Mouse (Mus musculus): ENCODE results near the gene Spast.
"Not testable (repeated sequence)": the region's sequence is repeated elsewhere in the genome, so short reads cannot be mapped to it uniquely, and the experiment has no call there.

Gene Spast

DNA sequence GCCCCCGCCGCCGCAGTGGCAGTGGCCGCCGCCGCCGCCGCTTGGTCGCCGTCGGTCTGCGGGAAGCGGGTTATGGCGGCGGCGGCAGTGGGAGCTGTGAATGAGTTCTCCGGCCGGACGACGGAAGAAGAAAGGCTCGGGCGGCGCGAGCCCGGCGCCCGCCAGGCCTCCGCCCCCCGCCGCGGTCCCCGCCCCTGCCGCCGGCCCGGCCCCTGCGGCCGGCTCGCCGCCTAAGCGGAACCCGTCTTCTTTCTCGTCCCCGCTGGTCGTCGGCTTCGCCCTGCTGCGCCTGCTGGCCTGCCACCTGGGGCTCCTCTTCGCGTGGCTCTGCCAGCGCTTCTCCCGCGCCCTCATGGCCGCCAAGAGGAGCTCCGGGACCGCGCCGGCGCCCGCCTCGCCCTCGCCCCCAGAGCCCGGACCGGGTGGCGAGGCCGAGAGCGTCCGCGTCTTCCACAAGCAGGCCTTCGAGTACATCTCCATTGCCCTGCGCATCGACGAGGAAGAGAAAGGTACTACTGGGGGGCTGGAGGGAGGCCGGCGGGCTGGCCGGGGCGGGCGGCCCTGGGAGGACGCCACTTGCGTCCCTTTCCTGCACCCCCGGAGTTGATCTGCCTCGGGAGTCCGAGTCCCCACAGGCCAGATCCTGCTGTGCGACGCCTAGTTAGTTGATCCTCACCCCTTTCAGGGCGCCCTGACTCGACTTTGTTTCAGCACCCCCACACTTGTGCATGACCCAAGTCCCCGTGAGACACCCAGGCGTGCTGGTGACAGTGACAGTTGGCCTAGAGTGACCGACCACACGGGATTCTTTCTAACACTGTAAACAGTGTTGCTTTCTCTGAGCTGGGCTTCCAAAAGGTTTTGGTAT, at the start of gene Spast:
Gene Spast, plus strand, starts transcription at position 51 of the 868 bp plus-strand sequence.
- no peak for DNase-seq (ENCODE audit: extremely low read depth, low read depth, low spot score)

DNA sequence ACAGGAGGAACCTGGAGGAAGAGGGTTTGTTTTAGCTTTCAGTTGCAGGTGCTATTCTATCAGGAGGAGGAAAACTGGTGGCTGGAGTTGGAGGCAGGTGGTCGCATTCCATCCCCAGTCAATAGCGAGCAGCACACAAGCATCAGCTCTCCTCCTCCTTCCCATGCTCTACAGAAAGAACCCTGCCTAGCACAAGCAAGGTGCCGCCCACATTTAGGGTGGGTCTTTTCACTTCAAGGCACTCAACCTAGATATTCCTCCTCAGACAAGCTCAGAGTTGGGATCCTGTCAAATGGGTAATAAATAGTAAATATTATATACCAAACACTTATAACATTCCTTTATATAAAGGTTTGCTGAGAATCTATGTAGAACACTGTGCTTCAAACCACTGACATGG, 48.6 kb upstream of the Spast start:
- DNase-seq (ENCODE audit: extremely low read depth, low read depth, low spot score) = no peak

DNA sequence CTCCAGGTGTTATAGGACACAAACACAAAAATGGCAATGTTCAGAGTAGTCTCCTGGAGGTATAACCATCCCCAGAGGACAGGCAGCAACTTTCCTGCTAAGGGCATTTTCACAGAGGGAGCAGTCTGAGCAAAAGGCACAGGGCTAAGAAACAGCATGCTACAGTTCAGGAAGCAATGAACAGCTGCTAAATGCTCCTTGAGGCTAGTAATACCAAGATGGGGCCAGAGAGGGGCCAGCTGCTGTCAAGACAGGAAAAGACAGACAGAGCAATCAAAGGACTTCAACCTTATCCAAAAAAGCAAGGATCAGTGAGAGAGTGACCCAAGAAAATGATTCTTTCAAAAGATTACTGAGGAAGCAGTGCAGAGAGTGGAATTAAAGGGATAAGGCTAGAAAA, 47.9 kb upstream of the Spast start:
- DNase-seq (ENCODE audit: extremely low read depth, low read depth, low spot score) = no peak

GRCm38 (mm10) chr17:74291640-74292361, 47.0 kb upstream of the Spast start:
- DNase-seq (ENCODE audit: extremely low read depth, low read depth, low spot score) = no peak

GRCm38 (mm10) chr17:74293687-74294425, 44.9 kb upstream of the Spast start:
- DNase-seq (ENCODE audit: extremely low read depth, low read depth, low spot score) = no peak

- no peak for DNase-seq (ENCODE audit: extremely low read depth, low read depth, low spot score)
Observed at GRCm38 (mm10) chr17:74294426-74295025, 44.3 kb upstream of the Spast start.

- DNase-seq (ENCODE audit: extremely low read depth, low read depth, low spot score) = no peak
Observed at GRCm38 (mm10) chr17:74295026-74295970, 43.5 kb upstream of the Spast start, which contains the start of gene Memo1. Memo1 (minus strand) TSS chr17:74295521.

DNA sequence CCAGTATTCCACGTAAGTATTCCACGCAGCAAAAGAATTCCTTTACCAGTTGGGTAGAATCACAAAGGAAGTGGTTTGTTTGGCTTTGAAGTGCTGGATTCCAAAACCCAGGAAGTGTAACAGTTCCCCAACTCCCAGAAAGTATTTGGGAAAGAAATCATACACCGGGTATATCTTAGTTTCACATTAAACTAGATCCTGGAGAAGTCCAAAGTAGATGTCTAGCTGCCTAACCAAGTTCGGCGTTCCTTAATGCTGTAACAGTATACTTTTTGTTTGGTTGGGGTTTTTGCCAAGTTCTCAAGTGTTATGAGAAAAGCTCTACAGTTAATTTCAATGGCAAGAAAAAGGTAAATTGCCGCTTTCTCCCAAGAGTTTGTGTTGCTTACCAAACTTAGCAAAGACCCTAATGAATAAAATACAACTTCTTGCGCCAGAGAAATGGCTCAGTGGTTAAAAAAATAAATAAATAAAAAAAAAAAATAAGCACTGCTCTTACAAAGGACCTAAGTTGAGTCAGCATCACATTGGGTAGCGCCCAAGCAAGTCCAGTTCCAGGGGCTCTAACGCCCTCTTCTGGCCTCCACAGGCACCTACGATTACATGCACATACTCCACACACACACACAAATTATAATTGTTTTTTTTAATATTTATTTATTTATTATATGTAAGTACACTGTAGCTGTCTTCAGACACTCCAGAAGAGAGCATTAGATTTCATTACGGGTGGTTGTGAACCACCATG, 42.5 kb upstream of the Spast start:
- no peak for DNase-seq (ENCODE audit: extremely low read depth, low read depth, low spot score)

DNA sequence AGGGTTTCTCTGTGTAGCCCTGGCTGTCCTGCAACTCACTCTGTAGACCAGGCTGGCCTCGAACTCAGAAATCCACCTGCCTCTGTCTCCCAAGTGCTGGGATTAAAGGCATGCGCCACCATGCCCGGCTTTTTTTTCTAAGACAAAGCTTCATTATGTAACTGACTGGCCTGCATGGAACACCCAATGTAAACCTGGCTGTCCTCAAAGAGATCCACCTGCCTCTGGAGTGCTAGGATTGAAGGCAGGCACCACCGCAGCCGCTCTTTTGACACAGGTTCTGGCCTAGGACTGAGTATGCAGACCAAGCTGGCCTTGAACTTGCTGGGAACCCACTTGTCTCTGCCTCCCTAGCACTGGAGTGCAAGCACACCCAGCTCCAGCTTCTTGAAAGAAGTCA, 41.8 kb upstream of the Spast start:
- DNase-seq (ENCODE audit: extremely low read depth, low read depth, low spot score) = not testable (repeated sequence)

DNA sequence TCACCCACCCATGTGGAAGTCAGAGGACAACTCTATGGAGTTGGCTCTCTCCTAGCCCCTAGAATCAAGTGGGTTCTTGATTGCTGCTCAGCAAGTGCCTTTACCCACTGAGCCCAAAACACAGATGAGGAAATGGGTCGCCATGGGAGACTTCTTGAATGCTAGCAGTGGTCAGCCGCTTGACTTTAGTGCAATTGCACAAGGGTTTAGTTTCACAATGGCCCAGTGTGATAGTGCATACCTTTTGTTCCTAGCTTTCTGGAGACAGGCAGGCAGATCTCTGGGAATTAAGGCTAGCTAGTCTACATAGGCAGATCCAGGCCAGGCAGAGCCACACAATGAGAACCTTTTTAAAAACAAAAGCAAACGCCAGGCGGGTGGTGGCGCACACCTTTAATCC, 38.7 kb upstream of the Spast start:
- no peak for DNase-seq (ENCODE audit: extremely low read depth, low read depth, low spot score)

- no peak for DNase-seq (ENCODE audit: extremely low read depth, low read depth, low spot score)
Observed at GRCm38 (mm10) chr17:74304060-74304459, 34.7 kb upstream of the Spast start.

GRCm38 (mm10) chr17:74305616-74306015, 33.2 kb upstream of the Spast start:
- DNase-seq (ENCODE audit: extremely low read depth, low read depth, low spot score) = no peak

GRCm38 (mm10) chr17:74306021-74306420, 32.8 kb upstream of the Spast start:
- DNase-seq (ENCODE audit: extremely low read depth, low read depth, low spot score) = no peak

DNA sequence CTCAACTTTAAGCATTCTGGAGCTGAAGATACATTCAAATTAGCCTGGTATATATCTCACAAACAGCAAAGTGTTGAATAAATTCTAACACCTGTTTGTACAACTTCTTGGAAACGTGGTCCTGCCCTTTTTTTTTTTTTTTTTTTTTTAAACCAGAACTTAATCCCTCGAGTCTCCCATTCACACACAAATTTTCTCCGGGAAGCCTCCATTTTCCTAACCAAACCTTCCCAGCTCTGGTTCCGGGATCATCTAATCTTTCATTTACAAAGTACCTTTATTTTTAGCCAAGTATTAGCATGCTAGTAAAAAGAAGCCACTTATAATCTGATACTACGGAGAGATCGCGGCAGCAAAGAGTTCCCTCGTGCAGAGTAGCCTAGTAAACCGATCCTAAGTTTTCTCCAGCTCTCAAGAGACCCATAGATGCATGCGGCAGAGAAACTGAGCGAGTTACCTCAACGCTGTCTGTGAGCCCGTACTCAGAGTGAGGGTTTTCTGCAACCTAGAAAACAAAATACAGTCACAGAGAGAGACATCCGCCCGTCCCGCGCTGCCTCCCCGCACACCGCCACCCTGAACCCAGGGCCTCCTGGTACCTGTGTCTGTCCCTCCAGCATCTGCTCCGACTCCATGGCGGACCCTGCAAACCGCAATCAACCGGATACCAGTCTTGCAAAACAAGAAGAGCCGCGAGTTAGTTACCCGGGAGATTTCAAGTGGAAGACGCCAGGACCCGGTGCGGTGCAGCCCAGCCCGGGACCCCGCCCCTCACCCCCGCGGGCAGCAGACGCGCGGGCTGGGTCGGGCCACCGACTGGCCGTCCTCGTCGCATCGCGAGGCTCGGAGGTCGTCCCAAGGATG, 23.1 kb upstream of the Spast start:
- no peak for DNase-seq (ENCODE audit: extremely low read depth, low read depth, low spot score)

- no peak for DNase-seq (ENCODE audit: extremely low read depth, low read depth, low spot score)
Observed at GRCm38 (mm10) chr17:74316309-74316863, 22.4 kb upstream of the Spast start.

GRCm38 (mm10) chr17:74318721-74319120, 20.1 kb upstream of the Spast start:
- DNase-seq (ENCODE audit: extremely low read depth, low read depth, low spot score) = no peak

DNA sequence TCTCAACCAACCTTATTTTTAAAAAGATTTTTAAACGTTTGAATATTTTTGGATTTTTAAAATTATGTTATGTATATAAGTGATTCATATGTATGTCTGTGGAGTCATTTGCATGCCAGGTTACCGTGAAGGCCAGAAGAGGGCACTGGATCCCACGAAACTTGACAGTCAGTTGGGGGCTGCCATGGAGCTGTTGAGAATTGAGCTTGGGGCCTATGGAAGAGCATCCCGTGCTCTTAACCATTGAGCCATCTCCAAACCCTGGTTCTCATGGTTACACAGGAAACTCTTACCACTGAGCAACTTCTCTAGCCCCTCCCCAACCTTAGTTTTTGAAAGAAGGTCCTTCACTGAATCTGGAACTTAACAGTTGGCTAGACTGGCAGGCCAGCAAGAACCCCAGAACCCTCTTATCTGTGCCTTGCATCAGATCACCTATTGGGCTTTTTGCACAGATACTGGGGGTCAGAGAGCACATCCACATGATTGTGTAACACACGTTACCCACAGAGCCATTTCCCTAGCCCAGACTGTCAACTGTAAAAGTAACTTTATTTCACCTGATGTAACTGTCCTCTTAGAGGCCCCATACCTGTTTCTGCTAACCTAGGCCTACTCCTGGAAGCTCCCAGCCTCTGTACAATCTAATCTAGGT, 16.3 kb upstream of the Spast start:
- DNase-seq (ENCODE audit: extremely low read depth, low read depth, low spot score) = no peak
